Mouse (Mus musculus): Measurements from ENCODE around the gene Frmpd4.

The Frmpd4 gene

GRCm38 (mm10) chrX:168141051-168141450 is 436.0 kb downstream of the Frmpd4 start:
- no peak for DNase-seq (ENCODE audit: low spot score in 2 of 2)

DNA sequence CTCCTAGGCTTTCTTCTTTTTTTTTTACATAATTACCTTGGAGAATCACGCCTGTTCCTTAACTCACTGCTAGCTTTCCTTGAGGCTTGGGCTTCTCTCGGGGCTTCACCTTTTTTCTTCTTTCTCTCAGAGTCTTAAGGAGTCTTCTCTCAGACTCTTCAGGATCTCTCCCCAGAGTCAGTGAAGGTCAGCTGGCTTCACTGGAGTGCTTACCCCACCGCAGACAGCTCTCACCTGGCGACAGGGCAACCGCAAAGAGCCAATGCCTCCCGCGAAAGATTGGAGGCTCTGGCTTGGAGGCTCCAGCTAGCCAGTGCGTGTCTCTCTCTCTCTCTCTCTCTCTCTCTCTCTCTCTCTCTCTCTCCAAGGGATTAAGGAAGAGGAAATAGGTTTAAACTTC is 453.0 kb downstream of the Frmpd4 start:
- no peak for DNase-seq (ENCODE audit: low spot score in 2 of 2)

DNA sequence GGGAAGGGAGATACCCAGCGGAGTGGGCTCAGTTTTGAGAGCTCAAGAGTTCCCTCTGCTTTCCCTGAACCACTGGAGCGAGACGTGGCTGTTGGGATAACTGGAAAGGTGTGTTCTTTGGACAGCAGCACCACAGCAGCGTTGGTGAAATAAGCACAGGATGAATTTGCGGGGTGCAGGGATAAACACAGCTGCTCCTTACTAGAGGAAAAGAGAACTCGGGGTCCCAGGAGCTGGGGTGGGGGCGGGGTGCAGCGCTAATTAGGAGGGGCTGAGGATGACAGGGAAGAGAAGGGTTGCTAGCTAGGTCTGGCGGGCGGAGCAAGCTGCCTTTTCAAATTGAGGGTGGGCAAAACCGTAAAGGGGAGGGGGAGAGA is 453.5 kb downstream of the Frmpd4 start:
- DNase-seq (ENCODE audit: low spot score in 2 of 2) = no peak

- no peak for DNase-seq (ENCODE audit: low spot score in 2 of 2)
These were observed 454.0 kb downstream of the Frmpd4 start for GRCm38 (mm10) chrX:168122806-168123588.

DNA sequence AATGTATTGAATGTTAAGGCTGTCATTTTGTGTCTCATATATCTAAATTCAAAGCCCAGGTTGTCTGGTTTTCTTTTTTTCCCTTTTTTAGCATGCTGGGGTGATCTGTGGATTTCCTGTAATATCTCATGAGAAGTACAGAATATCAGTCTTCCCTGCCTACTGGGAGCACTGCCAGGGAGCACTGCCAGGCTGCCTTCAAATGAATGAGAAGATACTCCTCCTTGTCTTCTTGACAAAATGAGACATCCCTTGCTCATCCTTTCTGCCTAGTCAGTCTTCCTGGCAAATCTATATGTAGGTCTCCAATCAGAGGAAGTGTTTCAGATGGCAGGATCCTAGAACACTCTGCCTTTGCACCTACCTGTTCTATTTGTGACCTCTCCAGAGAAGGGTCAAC is 535.4 kb downstream of the Frmpd4 start:
- DNase-seq (ENCODE audit: low spot score in 2 of 2) = no peak

- no peak for DNase-seq (ENCODE audit: low spot score in 2 of 2)
These were observed 556.4 kb downstream of the Frmpd4 start for GRCm38 (mm10) chrX:168020574-168021145.

- no peak for DNase-seq (ENCODE audit: low spot score in 2 of 2)
These were observed 559.2 kb downstream of the Frmpd4 start for GRCm38 (mm10) chrX:168017792-168018191.

GRCm38 (mm10) chrX:167984835-167985234 is 592.2 kb downstream of the Frmpd4 start:
- no peak for DNase-seq (ENCODE audit: low spot score in 2 of 2)

DNA sequence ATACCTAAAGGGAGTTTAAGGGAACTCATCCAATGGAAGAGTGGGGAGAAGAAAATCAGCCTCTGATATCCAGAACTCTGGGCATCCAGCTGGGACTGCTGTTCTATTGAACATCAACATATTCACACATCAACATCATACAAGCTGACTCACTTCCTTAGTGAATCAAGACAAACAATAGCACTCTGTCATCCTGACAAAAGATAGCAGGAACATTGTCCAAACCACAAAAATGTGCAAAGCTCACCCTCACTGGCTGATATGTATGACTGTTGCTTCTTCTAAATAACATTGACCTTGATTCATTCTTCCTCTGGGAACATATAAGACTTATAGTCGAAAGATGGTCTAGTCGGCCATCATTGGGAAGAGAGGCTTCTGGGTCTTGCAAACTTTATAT is 625.8 kb downstream of the Frmpd4 start:
- no peak for DNase-seq (ENCODE audit: low spot score in 2 of 2)

DNA sequence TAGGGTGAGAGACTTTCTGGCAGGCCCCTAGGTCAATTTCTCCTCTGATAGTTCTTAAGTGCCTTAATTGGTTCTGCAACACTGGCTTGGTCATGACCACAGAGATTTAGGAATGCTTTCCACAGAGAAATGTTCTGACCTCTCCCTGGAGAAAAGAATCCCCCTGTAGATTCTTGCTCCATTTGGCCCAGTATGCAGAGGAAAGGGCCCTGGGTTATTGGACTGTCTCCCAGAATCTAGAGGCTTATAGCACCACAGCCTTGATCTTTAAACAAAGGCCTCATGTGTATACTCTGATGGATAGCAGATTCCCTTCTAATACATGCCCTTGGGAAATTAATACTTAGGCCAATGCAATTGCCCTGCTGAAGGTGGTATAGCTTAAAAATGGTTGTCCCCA is 667.5 kb downstream of the Frmpd4 start:
- DNase-seq (ENCODE audit: low spot score in 2 of 2) = no peak

DNA sequence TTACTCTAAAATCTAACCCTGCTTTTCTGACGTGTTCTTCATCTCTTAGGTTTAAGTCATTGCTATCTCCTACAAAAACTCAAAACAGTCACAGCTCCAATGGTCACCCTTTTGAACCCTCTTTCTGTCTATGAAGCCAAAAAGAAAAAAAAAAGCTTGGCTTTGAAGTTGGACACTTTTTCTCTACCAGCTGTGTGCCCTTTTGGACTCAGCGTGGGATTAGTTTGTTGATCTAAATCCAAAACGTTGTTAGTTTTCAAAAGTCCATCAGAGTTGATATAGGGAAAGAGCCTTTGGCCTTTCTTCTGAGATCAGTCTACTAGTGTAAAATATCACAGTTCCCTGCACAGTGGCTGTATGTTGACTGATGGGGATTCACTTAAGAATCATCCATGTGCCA is 676.0 kb downstream of the Frmpd4 start:
- DNase-seq (ENCODE audit: low spot score in 2 of 2) = no peak

GRCm38 (mm10) chrX:167854821-167855220 is 722.2 kb downstream of the Frmpd4 start:
- no peak for DNase-seq (ENCODE audit: low spot score in 2 of 2)

- DNase-seq (ENCODE audit: low spot score in 2 of 2) = no peak
These were observed 744.5 kb downstream of the Frmpd4 start for GRCm38 (mm10) chrX:167832543-167832942.

DNA sequence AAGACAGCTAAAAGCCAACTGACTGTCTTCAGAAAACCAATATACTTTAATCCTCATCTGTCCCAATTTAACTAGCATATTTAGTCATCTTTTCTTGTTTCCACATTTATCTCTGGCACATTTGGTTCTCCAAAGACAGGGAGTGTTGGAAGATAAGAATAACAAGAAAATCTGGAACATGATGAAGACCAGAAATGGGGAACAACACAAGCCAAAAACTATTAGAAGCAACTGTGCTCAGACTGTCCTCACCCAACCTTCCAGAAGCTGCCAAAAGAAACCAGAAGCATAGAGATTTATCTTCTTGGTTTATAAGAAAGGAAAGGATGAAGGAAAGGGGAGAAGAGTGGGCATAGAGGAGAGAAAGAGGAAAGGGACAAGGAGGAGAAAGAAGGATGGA is 748.6 kb downstream of the Frmpd4 start:
- DNase-seq (ENCODE audit: low spot score in 2 of 2) = no peak

DNA sequence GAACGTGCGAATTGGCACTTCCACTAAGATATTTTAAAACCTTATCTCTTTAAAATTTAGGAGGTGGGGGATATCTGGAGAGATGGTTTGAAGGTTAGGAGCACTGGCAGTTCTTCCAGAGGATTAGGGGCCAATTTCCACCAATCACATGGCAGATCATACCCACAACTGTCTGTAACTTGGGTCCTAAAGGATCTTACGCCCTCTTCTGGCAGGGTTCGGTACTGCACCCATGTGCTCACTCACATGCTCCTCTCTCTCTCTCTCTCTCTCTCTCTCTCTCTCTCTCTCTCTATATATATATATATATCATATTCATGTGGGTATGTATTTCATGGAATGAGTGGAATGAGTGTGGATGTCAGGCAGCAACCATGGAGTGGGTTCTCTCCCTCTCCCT is 759.7 kb downstream of the Frmpd4 start:
- peak in 1 of 2 experiments; percentile 2 for DNase-seq (ENCODE audit: low spot score in 2 of 2)

- DNase-seq (ENCODE audit: low spot score in 2 of 2) = no peak
These were observed 766.9 kb downstream of the Frmpd4 start for GRCm38 (mm10) chrX:167810120-167810519.

DNA sequence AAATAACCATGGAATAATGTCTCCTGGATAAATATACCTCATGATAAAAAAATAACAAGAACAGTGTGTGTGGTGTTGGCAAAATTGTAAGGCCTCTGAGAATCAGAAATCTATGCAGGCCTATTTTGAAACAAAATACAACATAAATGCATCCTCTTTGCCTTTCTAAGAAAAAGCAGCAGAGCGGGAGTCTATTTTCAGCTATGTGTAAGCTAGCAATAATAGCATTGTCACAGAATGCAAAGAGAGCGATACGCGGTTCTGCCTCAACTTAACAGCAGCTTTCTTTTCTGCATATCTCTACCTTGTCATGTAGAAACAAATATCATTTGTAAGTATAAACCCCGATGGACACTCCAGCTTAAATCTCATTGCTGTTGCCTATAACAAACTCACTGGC is 768.5 kb downstream of the Frmpd4 start:
- no peak for DNase-seq (ENCODE audit: low spot score in 2 of 2)

DNA sequence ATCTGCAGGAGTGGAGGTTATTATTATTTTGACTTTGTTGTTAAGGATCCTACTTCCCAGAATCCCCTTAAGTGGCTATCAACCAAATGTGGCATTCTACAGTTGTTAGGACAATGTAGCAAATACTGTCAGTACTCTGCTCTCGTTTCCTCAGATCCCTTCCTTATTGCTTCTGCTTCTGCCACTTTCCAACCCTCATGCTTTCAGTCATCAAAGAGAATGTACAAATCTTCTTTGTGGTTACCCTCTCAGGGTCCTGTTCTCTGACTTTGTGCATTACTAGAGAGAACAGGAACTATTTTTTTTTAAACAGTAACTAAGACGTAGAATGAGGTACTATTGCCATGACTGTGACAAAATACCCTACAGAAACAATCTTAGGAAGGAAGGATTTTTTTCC is 788.3 kb downstream of the Frmpd4 start:
- no peak for DNase-seq (ENCODE audit: low spot score in 2 of 2)

DNA sequence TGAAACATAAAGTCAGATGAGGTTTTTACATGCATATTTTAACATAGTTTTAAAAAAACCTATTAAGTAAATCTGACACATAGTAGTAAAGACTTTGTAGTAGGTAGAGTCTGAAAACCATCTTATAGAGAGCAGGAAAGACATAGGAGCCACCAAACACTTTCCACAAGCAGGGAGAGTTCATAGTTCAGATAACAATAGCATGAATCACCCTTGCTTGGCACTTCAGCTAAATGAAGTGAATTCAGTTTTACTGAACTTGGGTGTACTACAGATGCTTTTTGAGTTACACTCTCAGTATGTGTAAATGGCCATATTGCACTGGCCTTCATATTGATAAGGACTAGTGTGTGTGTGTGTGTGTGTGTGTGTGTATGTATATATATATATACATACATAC is 793.5 kb downstream of the Frmpd4 start:
- DNase-seq (ENCODE audit: low spot score in 2 of 2) = no peak

DNA sequence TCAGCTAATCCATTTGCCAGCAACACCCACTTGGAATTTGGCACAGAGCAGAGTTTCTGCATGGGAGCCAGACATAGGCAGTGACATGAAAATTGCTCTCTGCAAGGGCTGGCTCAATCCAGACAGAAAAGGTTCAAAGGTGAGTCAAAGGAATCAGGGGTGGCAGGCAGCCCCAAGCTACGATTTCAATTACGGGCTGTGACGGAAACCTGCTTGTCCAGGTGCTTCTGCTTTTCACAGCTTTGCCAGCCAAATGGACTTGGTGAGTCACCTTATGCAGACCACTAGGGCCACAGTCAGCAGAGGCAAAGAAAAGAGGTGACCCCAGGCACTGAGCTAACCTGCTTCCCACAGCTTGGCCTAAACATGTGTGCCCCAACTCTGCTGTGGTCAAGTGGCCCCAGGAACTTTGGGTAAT is 857.5 kb downstream of the Frmpd4 start:
- no peak for DNase-seq (ENCODE audit: low spot score in 2 of 2)

- DNase-seq (ENCODE audit: low spot score in 2 of 2) = no peak
These were observed 857.9 kb downstream of the Frmpd4 start for GRCm38 (mm10) chrX:167719092-167719491.

- no peak for DNase-seq (ENCODE audit: low spot score in 2 of 2)
These were observed 922.1 kb downstream of the Frmpd4 start for GRCm38 (mm10) chrX:167654806-167655495.

DNA sequence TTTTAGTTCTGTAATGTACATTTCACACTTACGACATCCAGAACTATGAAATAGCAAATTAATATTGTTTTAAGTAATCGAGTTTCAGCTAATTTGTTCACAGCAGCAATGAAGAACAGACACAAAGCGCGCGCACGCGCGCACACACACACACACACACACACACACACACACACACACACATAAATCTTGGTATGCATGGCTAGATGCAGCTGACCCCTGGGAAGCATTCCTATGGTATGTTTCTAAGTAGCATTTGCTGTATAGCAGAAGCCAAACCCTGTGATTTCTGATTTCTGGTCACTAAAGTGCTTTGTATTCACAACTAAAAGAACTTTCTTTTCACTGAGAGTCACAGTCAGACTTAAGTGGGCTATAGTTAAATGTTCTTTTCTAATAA is 922.8 kb downstream of the Frmpd4 start:
- DNase-seq (ENCODE audit: low spot score in 2 of 2) = no peak
